Mouse (Mus musculus) ovary, postnatal 36 days (tissue): ENCODE measurements at regions not wholly inside any gene's neighbourhood (a gene's known extent, or its start where the extent isn't known, plus 50 kb on each side); places are given as distances from the start of the nearest gene placed in this dataset.

Source experiments
- DNase-seq: peaks from one replicate; pipeline ENCODE4 v3.0.0; 2022; ENCODE audit warnings: low spot score, mixed read lengths

GRCm38 (mm10) chr9:46824703-46825102 lies 173.8 kb upstream of the Gm4791 start:
- DNase-seq: no peak

GRCm38 (mm10) chr9:46819808-46820207 lies 178.7 kb upstream of the Gm4791 start:
- no peak for DNase-seq

- DNase-seq: no peak
Measured at GRCm38 (mm10) chr9:46819376-46819775, 179.2 kb upstream of the Gm4791 start.

GRCm38 (mm10) chr9:46816126-46816525 lies 182.4 kb upstream of the Gm4791 start:
- DNase-seq: no peak

GRCm38 (mm10) chr9:46814478-46815241 lies 183.9 kb upstream of the Gm4791 start:
- DNase-seq: peak; percentile 60

GRCm38 (mm10) chr9:46810266-46810665 lies 188.3 kb upstream of the Gm4791 start:
- DNase-seq: no peak

- no peak for DNase-seq
Measured at GRCm38 (mm10) chr9:46795446-46795845, 203.1 kb upstream of the Gm4791 start.

GRCm38 (mm10) chr9:46789036-46789435 lies 209.5 kb upstream of the Gm4791 start:
- no peak for DNase-seq

GRCm38 (mm10) chr9:46788456-46788855 lies 210.1 kb upstream of the Gm4791 start:
- DNase-seq: no peak

- DNase-seq: no peak
Measured at GRCm38 (mm10) chr9:46784355-46784975, 214.1 kb upstream of the Gm4791 start.

- DNase-seq: no peak
Measured at GRCm38 (mm10) chr9:46783597-46784354, 214.8 kb upstream of the Gm4791 start.

GRCm38 (mm10) chr9:46781681-46782080 lies 216.9 kb upstream of the Gm4791 start:
- no peak for DNase-seq

GRCm38 (mm10) chr9:46778769-46779168 lies 219.8 kb upstream of the Gm4791 start:
- no peak for DNase-seq

- DNase-seq: no peak
Measured at GRCm38 (mm10) chr9:46774821-46775220, 223.7 kb upstream of the Gm4791 start.

GRCm38 (mm10) chr9:46760247-46760646 lies 238.3 kb upstream of the Gm4791 start:
- DNase-seq: no peak

- no peak for DNase-seq
Measured at GRCm38 (mm10) chr9:46757005-46757672, 241.4 kb upstream of the Gm4791 start.

- no peak for DNase-seq
Measured at GRCm38 (mm10) chr9:46751981-46752380, 246.6 kb upstream of the Gm4791 start.

- no peak for DNase-seq
Measured at GRCm38 (mm10) chr9:46749441-46749840, 249.1 kb upstream of the Gm4791 start.

GRCm38 (mm10) chr9:46746266-46746665 lies 252.3 kb upstream of the Gm4791 start:
- no peak for DNase-seq

- DNase-seq: no peak
Measured at GRCm38 (mm10) chr9:46740496-46740895, 258.0 kb upstream of the Gm4791 start.

- DNase-seq: no peak
Measured at GRCm38 (mm10) chr9:46739341-46739740, 259.2 kb upstream of the Gm4791 start.

GRCm38 (mm10) chr9:46738634-46739033 lies 259.9 kb upstream of the Gm4791 start:
- DNase-seq: no peak
